Mouse (Mus musculus): ENCODE data around the gene Nrros.

DNA sequence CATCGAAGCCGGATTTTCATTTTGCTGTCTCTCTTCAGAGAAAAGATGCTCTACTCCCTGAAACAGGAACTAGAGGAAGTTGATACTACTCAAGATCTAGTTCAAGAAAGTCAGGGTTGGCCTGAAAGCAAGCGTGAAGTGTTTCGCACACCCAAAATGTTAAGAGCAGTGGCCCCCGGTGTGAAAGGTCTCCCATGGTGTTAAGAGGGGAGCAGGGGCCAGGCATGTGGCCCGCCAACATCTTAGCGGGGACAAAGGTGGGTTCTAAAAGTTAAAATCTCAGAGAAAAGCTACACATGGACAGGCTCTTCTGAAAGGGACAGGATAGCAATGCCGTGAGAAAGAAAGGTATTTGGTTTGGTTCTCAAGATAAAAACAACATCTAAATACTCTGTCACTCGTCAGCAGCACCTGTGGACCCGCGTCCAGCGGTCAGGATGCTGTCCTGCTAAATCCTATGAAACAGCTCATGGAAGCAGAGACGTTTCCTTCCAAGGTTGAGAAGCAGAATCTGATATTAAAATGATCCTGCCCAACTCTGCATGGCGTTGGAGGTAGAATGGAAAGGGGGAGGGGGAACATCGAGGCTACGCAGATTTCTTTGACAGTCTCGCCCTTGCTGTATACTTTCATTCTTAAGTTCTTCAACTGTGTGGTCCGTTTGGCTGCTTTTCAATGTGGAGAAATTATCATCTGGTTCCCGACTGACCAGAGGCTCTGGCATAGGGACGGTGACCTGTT is 35.8 kb downstream of the Nrros start:
- TF ChIP-seq CTCF (IDR thresholded peaks at IDR 0.05; ENCODE audit: borderline replicate concordance, extremely low read depth, insufficient read depth, insufficient read length): no peak
- no peak for TF ChIP-seq POLR2A (IDR thresholded peaks at IDR 0.05; ENCODE audit: borderline replicate concordance, extremely low read depth, insufficient read depth, insufficient read length, poor library complexity, severe bottlenecking)
